Mouse (Mus musculus) G1E (cell line): ENCODE data around the gene Epha3. TPM values are rescaled to one million over a fixed set of nuclear protein-coding genes. Genes with fewer than 3 reads are reported as not detected.

ENCODE experiments used
- ATAC-seq: 2 replicates; pipeline ENCODE4 v1.8.0; 2016; ENCODE audit warnings: mild to moderate bottlenecking; ENCODE audit not compliant: insufficient number of reproducible peaks, poor library complexity, low FRiP score, severe bottlenecking; ENCODE audit errors: extremely low read depth
- DNase-seq: peaks from one replicate; pipeline ENCODE4 v3.0.0; 2012; ENCODE audit warnings: low spot score
- H3K27me3 ChIP-seq: 2 replicates; pipeline ENCODE4 v1.6.1; 2012; ENCODE audit warnings: mild to moderate bottlenecking, low read length, inconsistent platforms; ENCODE audit not compliant: insufficient read depth
- H3K36me3 ChIP-seq: replicated peaks from 2 replicates; pipeline ENCODE3; 2012; ENCODE audit warnings: mild to moderate bottlenecking, inconsistent platforms
- H3K4me1 ChIP-seq: 2 replicates; pipeline ENCODE4 v1.6.1; 2012; ENCODE audit warnings: low read depth, low read length, inconsistent platforms, mixed read lengths; ENCODE audit not compliant: insufficient read depth
- H3K4me3 ChIP-seq: 2 replicates; pipeline ENCODE4 v1.5.1; 2012; ENCODE audit warnings: low read depth, mild to moderate bottlenecking, inconsistent platforms, low read length, moderate library complexity, mixed read lengths
- H3K9me3 ChIP-seq: replicated peaks from 2 replicates; pipeline ENCODE4 v1.6.1; 2012; ENCODE audit warnings: inconsistent platforms
- CTCF ChIP-seq: IDR thresholded peaks from 2 replicates; pipeline ENCODE4 v1.5.1; 2012; ENCODE audit warnings: low read depth, low read length, inconsistent platforms, mixed read lengths
- GATA1 ChIP-seq: IDR thresholded peaks from 2 replicates; pipeline ENCODE4 v1.6.1; 2012; ENCODE audit warnings: borderline replicate concordance, low read length, inconsistent platforms, mixed read lengths
- GATA2 ChIP-seq: IDR thresholded peaks from 2 replicates; pipeline ENCODE4 v1.6.1; 2012; ENCODE audit warnings: low read depth, low read length, inconsistent platforms, borderline replicate concordance
- POLR2AphosphoS5 ChIP-seq: IDR thresholded peaks from 2 replicates; pipeline ENCODE4 v1.6.1; 2012; ENCODE audit warnings: low read depth, low read length, inconsistent platforms; ENCODE audit not compliant: insufficient replicate concordance
- TAL1 ChIP-seq: conservative IDR thresholded peaks from 2 replicates; pipeline ENCODE4 v1.6.1; 2012; ENCODE audit warnings: low read depth, low read length, inconsistent platforms, mixed read lengths
- polyA plus RNA-seq: library from polyadenylated mRNA; stranded (reverse); fragments of >175 nt; gene quantifications from 2 replicates; pipeline ENCODE4 v1.2.3, GENCODE M21; 2012
- total RNA-seq, 2 experiments: library from RNA; stranded (forward) in 1 of 2; stranded (reverse) in 1 of 2; fragments of 200-1000 nt in 1 of 2; fragments of >200 nt in 1 of 2; fragmentation: Nextera tagmentation in 1 of 2; gene quantifications; 2 replicates each; pipeline ENCODE4 v1.2.3; 2014 to 2017

Gene Epha3
- total and polyA plus RNA-seq, 3 experiments = 0.05 TPM; not detected in 2

GRCm38 (mm10) chr16:63674426-63674825, 189.5 kb downstream of the Epha3 start:
- no peak for DNase-seq
- no peak for ATAC-seq
- H3K4me3 ChIP-seq = no peak overlapping the region
- TF ChIP-seq CTCF (no peak), POLR2AphosphoS5 (no peak), GATA1 (no peak), GATA2 (no peak), TAL1 (no peak)
- H3K9me3 ChIP-seq = peaks cover 3% of the 10 kb centered on the region; the same call in 1 of the 2 replicates
- no peaks in the 10 kb centered on the region for H3K36me3 ChIP-seq
- no peaks in the 10 kb centered on the region for H3K4me1 ChIP-seq
- H3K27me3 ChIP-seq = no peaks in the 10 kb centered on the region

GRCm38 (mm10) chr16:63673236-63673840, 190.6 kb downstream of the Epha3 start:
- no peaks in the 10 kb centered on the region for H3K4me1 ChIP-seq
- no peaks in the 10 kb centered on the region for H3K36me3 ChIP-seq
- ATAC-seq (no peak), DNase-seq (no peak)
- TF ChIP-seq POLR2AphosphoS5 (no peak), TAL1 (no peak), CTCF (no peak), GATA2 (no peak), GATA1 (no peak)
- no peak overlapping the region for H3K4me3 ChIP-seq
- H3K9me3 ChIP-seq = peaks cover 3% of the 10 kb centered on the region; the same call in 1 of the 2 replicates
- no peaks in the 10 kb centered on the region for H3K27me3 ChIP-seq

- ATAC-seq (no peak), DNase-seq (no peak)
- 0 out of 2 replicates have a peak, but pooled peaks cover 4% of the 10 kb centered on the region for H3K9me3 ChIP-seq
- TF ChIP-seq TAL1 = no peak
- no peak for TF ChIP-seq GATA1
- TF ChIP-seq CTCF = no peak
- no peak for TF ChIP-seq POLR2AphosphoS5
- no peak for TF ChIP-seq GATA2
- H3K36me3 ChIP-seq = no peaks in the 10 kb centered on the region
- H3K27me3 ChIP-seq = no peaks in the 10 kb centered on the region
- H3K4me1 ChIP-seq = no peaks in the 10 kb centered on the region
- H3K4me3 ChIP-seq = no peak overlapping the region
These were observed 198.0 kb downstream of the Epha3 start for GRCm38 (mm10) chr16:63665897-63666464.

- no peak for ATAC-seq
- H3K4me1 ChIP-seq = no peaks in the 10 kb centered on the region
- H3K27me3 ChIP-seq = no peaks in the 10 kb centered on the region
- no peak for DNase-seq
- 0 out of 2 replicates have a peak, but pooled peaks cover 2% of the 10 kb centered on the region for H3K9me3 ChIP-seq
- no peaks in the 10 kb centered on the region for H3K36me3 ChIP-seq
- no peak overlapping the region for H3K4me3 ChIP-seq
- TF ChIP-seq TAL1 = no peak
- TF ChIP-seq POLR2AphosphoS5 = no peak
- no peak for TF ChIP-seq CTCF
These were observed 205.5 kb downstream of the Epha3 start for GRCm38 (mm10) chr16:63658302-63658974.

GRCm38 (mm10) chr16:63657743-63658142, 206.2 kb downstream of the Epha3 start:
- DNase-seq (no peak), ATAC-seq (no peak)
- H3K4me3 ChIP-seq = no peak overlapping the region
- no peaks in the 10 kb centered on the region for H3K36me3 ChIP-seq
- H3K9me3 ChIP-seq = peaks cover 5% of the 10 kb centered on the region
- TF ChIP-seq GATA2 (no peak), GATA1 (no peak), TAL1 (no peak), POLR2AphosphoS5 (no peak), CTCF (no peak)
- no peaks in the 10 kb centered on the region for H3K27me3 ChIP-seq
- no peaks in the 10 kb centered on the region for H3K4me1 ChIP-seq

GRCm38 (mm10) chr16:63653393-63653918, 210.5 kb downstream of the Epha3 start:
- Histone ChIP-seq H3K27me3 (no peaks in the 10 kb centered on the region), H3K4me1 (no peaks in the 10 kb centered on the region), H3K4me3 (no peak overlapping the region), H3K36me3 (no peaks in the 10 kb centered on the region), H3K9me3 (peaks cover 7% of the 10 kb centered on the region)
- ATAC-seq = no peak
- DNase-seq = no peak
- TF ChIP-seq CTCF (no peak), TAL1 (no peak), POLR2AphosphoS5 (no peak), GATA1 (no peak), GATA2 (no peak)
